Mouse (Mus musculus): ENCODE data around the gene Tgfb1i1.

Gene Tgfb1i1

DNA sequence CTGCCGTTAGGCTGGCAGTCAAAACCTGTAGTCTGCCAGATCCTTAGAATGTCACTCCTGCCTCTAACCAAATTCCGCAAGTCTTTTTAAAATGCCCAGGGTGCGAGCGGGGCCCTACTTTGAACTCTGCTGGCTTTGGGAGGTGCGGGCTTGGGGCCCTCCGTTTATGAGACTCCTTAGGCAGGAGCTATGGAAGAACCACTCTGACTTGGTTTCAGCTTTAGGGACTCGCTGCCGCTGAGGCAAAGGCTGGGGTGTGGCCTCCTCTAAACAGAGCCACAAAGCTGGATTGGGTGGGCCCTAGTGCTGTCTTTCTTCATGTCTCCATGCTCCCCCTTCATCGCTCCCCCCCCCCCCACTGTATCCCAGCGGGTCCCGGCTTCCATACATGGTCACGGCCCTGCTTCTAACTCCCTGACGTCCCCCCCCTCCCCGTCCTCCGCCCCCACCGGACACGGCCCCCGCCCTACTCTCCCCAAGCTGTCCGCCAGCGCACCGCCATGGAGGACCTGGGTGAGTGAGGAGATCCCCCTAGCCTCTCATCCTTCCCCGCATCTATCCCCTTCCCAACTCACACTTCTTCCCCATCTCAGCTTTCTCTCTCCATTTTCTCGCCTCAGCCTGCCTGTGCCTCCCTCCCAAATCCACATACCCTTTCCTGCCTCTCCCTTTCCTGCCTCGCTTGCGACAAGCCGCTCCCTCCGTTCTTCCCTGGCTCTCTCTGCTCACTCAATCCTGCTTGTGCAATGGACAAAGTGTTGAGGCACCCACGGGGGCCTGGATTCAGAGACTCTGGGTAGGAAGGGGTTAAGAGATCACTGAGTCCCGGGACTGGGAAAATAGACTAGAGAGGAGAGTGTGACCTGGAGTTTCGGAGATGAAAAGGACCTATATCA, at the start of gene Tgfb1i1:
Gene Tgfb1i1, plus strand, starts transcription at position 317 of the 896 bp plus-strand sequence.
- peak; percentile 64 for DNase-seq

DNA sequence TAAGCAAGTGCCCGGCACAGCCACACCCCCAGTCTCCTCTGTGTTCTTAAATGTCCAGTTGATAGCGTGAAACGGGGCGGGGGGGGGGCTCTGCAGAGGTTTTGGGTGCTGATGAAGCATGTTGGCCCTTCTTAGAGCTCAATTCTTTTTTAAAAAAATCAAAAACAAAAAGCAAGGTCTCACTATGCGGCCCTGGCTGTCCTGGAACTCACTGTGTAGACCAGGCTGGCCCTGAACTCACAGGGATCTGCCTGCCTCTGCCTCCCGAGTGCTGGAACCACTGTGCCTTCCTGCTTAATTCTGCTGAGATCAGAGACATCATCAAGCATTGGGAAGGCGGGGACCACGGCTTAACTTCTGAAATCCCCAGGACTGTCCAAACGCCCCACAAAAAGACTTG, 45.0 kb upstream of the Tgfb1i1 start:
- no peak for DNase-seq

DNA sequence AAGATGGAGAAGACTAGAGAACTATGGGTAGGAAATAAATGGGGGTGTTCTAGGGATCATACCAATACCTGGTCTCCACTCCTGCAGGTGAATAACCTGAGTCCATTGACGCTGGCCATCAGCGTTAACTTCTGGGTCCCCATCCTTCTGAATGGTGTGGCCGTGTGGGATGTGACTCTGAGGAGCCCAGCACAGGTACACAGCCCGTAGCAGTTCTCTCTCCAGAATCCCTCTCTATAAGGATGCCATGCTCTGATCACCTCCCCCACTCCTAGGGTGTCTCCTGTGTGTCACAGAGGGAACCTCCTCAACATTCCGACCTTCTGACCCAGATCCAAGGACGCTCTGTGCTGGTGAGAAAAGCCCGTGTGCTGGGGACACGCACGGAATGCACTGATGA, 43.5 kb upstream of the Tgfb1i1 start:
- DNase-seq = no peak

GRCm38 (mm10) chr7:128204179-128204578, 42.4 kb upstream of the Tgfb1i1 start:
- DNase-seq = no peak

DNA sequence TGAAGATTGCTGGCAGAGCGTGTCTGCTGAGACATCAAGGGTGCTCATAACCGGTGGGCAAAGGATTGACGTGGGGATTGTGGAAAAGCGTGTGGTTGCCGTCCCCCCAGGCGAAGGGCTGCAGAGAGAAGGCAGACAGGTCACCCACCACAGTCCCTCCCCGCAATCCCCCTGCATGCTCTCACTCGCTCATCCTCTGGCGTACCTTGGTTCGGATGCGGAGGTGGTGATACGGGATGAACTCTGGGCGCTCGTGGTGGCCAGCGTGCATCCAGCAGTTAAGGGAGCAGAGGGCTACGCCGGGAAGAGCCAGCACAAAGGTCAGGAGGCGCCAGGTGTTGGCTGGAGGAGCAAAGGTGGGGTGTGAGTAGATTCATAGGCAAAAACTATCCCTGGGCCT, 40.9 kb upstream of the Tgfb1i1 start:
- no peak for DNase-seq

DNA sequence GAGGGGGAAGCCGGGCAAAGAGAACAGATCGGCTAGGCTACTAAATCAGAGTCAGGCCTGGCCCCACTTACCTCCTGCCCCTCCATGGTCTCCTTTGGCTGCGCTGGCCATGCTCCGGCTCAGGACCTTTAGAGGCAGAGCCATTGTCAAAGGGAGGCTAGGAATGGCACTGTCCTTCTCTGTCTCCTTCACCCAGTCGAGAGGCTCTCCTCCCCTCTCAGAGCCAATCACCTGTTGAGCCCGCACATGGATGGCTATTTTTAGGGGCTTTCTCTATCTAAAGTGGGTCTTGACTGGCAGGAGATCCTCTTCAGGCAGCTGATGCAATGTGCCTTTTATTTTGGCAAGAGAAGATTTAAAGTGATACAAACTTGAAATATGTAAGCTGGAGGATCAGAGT, 40.5 kb upstream of the Tgfb1i1 start, which contains the start of gene Cox6a2:
Gene Cox6a2, minus strand, starts transcription at position 236 of the 400 bp plus-strand sequence.
- no peak for DNase-seq

DNA sequence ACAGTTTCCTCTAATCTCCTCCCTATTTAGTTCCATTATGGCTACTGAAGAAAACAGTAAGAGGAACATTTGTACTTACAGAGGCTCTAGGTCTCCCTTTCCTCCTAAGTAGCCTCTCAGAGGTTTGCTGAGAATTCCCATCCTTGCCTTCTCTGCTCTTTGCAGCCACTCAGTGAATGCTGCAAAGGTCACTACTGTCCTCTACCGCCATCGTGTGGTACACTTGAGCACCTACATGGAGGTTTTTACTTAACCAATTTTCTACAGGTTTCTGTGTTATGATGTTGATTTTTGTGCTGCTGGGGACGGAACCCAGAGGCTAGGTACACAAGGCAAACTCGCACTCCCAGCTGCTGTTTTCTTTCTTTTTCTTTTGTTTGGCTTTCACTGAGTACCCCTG, 38.4 kb upstream of the Tgfb1i1 start:
- peak; percentile 42 for DNase-seq

DNA sequence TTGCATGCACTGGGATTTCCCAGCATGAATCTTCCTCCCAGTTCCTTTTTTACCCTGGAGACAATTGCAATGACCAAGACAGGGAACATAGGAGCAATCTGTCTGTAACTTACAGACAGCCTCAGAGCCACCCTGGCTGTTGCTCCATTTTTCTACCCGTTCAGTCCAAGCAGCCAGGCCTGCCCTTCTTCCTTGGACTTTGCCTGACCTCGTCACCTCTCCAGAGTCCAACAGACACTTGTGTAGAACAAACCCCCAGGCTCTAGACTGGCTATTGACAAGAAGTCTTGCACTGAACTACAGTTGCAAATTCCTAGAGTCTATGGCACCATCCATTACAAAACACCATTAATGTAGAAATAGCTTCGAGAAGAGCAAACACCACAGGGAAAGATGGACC, 36.8 kb upstream of the Tgfb1i1 start:
- no peak for DNase-seq

- DNase-seq = no peak
Observed at GRCm38 (mm10) chr7:128219952-128220351, 26.7 kb upstream of the Tgfb1i1 start.

GRCm38 (mm10) chr7:128220936-128221335, 25.7 kb upstream of the Tgfb1i1 start:
- DNase-seq = no peak

DNA sequence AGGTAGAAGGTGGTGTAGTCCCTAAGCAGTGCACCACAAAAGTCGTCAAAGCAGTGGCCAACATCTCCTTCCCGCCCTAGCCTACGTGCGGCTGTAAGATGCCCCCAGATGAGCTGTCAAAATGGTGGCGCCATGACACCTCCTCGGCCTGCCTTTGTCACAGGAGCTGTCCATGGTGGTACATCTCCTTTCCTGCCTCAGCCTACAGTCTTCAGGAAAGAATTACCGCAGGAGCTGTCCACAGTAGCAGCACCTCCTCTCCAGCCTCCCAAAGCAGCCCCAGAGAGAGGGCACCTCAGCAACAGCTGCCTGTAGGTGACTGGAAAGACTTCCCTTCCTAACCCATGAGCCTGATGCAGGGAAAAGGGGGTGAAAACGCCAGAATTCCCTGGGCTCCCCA, 14.9 kb upstream of the Tgfb1i1 start:
- DNase-seq = no peak

GRCm38 (mm10) chr7:128234796-128235195, 11.8 kb upstream of the Tgfb1i1 start:
- DNase-seq = no peak

GRCm38 (mm10) chr7:128235481-128235880, 11.1 kb upstream of the Tgfb1i1 start:
- DNase-seq = no peak

- DNase-seq = peak; percentile 51
Observed at GRCm38 (mm10) chr7:128236426-128236825, 10.2 kb upstream of the Tgfb1i1 start.

DNA sequence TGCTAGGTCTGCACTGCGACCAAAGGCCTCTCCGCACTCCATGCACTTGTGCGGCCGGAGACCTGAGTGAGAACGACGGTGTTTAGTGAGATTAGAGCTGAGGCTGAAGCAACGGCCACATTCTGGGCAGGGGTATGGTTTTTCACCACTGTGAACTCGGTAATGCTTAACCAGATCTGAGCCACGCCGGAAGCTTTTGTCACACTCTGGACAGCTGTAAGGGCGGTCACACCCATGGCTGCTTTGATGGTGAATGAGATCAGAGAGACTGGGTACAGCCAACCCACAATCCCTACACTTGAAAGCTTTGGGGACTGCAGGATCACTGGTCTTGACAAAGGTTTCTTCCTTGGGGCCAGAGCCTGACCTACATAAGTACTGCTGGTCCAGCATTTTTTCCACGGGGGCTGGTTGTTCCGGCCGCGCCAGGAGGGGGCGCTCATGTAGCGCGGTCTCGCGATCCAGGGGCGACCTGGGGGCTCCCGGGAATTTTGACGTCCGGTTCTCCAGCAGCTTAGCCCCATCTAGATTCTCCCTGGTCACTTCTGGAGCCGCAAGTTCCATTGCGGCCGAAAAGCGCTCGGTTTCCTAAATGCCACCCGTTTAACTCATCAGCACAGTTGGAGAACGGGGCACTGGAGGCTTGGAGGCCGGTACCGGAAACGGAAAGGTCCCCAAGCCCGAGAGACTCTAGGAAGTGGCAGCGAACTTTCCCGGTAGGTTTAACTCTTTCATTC, 9.6 kb upstream of the Tgfb1i1 start, which contains the start of gene Armc5:
Gene Armc5, plus strand, starts transcription at position 487 of the 737 bp plus-strand sequence.
- DNase-seq = peak; percentile 88

GRCm38 (mm10) chr7:128237593-128237926, 9.1 kb upstream of the Tgfb1i1 start:
- no peak for DNase-seq

DNA sequence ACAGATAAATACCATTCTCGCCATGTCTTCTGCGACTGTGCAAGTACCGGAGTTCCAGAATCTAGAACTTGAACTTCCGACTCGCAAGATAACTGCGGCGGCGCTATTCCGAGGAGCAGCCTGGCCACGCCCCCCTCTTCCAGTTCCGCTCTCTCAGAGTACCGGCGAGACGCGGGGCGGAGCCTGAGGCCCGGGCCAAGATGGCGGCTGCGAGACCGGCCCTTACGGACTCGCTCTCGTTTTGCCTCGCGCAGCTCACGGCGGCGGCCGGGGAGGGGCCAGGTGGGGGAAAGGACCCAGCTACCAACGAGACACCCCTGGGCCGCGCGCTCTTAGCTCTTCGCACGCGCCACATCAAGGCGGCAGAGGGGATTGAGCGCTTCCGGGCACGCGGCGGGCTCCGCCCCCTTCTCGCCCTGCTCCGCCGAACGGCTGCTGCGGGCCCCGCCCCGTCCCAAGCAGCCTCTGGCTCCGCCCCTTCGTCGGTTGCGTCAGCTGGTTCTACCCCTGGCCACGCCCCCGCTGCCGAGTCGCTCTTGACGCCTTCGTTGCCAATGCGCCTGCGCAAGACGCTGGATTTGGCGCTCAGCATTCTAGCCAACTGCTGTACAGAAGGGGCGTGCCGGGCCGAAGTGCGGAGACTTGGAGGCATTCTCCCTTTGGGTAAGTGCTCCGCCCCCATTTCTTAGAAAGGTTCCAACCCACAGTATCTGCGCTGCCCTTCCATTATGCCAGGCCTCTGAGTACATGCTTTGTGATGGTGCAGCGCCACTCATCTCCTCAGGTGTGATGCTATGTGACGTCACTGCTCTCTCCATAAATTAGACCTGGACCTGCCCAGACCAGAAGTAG, 8.5 kb upstream of the Tgfb1i1 start, which contains the start of gene 9130023H24Rik:
Gene 9130023H24Rik, minus strand, starts transcription at position 105 of the 852 bp plus-strand sequence.
- peak; percentile 100 for DNase-seq

- peak; percentile 52 for DNase-seq
Observed at GRCm38 (mm10) chr7:128238991-128239390, 7.6 kb upstream of the Tgfb1i1 start.

DNA sequence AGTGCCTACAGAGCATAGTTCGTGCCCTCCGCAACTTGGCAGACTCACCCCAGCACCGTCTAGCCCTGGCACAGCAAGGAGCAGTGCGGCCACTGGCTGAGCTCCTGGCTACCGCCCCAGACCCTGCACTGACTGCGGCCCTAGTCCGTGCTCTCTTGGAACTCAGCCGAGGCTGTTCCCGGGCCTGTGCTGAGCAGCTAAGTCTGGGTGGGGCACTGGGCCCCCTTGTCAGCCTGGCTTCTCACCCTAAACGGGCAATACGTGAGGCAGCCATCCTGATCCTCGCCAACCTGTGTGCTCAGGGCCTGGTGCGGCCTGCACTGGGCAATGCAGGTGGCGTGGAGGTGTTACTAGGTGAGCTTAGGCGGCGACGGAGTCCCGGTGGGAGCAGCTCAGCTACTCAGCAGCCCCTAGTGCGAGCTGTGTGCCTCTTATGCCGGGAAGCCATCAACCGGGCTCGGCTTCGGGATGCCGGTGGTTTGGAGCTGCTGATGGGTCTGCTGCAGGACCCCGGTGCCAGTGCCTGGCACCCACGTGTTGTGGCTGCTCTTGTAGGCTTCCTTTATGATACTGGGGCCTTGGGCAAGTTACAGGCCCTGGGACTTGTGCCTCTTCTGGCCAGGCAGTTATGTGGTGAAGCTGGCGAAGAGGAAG, 6.4 kb upstream of the Tgfb1i1 start:
- DNase-seq = peak; percentile 69

- DNase-seq = peak; percentile 37
Observed at GRCm38 (mm10) chr7:128242331-128242730, 4.3 kb upstream of the Tgfb1i1 start.

DNA sequence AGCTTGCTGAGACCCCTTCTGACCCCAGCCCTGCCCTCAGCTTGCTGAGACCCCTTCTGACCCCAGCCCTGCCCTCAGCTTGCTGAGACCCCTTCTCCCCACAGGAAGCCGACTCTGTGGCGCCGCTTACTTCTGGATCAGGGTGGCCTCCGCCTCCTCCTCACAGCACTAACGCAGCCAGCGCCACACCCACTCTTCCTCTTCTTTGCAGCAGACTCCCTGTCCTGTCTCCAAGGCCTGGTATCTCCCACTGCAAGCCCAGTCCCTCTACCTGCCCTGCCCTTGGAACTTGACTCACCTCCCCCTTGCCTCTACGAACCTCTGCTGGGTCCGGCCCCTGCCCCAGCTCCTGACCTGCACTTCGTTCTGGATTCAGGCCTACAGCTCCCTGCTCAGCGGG, 2.7 kb upstream of the Tgfb1i1 start:
- peak; percentile 36 for DNase-seq

GRCm38 (mm10) chr7:128244410-128245025, 2.1 kb upstream of the Tgfb1i1 start:
- no peak for DNase-seq
